Mouse (Mus musculus): Measurements from ENCODE around the gene Prdm9.

The Prdm9 gene

DNA sequence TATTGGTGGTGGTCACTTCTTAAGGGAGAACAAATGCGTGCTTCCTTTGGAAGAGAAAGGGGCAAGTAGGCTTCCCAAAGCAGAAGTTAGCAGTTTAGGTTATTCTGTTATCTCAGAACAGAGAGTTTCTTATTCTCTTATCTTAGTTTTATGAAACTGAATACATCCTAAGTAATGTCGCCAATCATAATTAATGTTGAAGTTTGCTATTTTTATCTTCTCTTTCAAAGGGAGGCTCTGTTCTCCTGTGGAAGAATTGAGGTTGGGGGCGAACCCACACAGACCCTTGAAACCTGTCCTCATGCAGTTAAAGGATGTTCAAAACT, 36.4 kb downstream of the Prdm9 start:
- DNase-seq (ENCODE audit: low spot score): no peak

DNA sequence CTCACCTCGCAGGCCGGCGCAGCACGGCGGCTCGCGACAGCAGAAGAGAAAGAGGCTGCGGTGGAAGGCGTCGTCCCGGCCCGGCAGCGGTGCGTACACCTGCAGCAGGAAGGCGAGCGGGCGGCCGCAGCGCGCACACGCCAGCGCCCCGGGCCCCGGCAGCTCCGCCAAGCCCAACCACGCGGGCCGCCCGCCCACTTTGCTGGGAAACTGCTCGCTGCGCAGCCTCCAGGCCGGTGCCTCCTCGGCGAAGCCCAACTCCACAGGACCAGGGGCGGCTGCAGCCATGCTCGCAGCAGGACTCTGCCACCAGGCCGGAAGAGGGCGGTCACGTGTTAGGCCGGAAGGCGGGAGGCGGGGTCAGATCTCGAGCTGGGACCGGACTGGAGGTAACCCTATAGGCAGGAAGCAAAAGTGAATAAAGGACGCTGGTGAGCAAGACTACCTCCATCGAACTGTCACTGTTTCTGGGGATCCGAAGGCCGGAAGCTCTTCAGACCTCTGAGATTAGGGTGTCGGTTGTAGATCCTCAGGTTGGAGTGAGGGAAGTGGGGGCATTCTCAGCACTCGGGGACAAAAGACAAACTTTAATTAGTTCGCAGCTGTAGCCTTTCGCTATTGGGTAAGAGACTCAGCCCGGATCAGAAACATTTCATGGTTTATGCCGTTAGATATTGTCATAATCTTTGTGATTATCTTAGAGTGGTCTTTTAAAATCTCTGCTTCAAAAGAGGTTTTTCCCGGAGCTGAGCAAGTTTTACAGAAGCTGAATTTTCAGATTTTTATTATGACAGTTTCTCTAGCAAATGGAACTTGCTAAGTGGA, 37.0 kb downstream of the Prdm9 start, which contains the start of gene Pdcd2:
Gene Pdcd2 (minus strand): TSS at position 316 of the 825 bp plus-strand sequence.
- DNase-seq (ENCODE audit: low spot score): peak; percentile 93

DNA sequence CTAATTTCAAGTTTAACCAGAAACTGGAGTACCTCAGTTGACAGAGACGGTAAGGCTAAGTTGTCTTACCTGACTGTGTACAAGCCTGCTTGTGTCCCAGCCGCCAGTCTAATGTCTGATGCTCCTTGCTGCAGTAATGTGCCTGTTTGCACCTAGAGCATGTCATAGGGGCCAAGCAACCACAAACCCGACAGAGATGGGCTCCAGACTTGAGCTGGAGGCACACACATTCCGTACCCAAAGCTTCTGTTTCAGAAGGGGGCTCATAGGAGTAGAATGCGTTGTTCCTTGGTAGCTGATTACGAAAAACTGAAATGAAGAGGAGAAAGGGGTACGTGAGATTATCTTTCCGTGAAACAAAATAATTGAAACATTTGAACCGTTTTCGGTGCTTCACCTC, 37.9 kb downstream of the Prdm9 start:
- DNase-seq (ENCODE audit: low spot score): no peak

DNA sequence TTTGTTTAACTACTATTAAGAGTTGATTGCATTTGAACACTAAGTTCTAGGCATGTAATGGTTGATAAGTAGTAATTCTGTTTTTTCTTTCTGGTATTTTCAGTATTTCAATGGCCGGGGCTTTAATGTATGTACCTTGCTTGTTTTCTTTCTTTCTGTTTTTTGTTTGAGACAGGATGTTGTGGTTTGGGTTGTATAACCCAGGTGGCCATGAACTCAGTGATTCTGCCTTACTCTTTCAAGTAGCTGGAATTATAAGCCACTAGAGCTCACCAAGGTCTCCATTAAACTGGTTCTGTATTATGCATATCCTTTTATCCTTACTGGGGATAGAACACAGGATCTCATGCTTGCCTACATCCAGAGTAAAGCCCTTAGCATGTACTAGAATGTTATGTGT, 45.4 kb downstream of the Prdm9 start:
- DNase-seq (ENCODE audit: low spot score): no peak

DNA sequence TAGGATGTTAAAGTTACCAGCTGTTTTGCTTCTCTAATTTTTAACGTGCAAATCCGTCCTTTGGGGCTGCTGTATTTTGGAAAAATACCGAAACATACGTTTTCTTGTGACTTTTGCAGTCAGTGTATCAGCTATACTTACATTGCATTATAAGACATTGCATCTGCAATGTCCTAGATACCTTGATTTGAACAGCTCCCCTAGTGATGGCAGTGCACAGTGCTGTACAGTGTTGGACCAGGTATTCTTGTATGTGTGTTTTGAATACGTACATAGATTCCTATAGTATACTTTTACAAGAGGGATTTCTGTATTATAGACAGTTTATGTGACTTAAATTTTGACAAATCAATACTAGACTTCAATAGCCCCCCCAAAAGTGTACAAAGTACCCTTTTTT, 46.0 kb downstream of the Prdm9 start:
- DNase-seq (ENCODE audit: low spot score): no peak

DNA sequence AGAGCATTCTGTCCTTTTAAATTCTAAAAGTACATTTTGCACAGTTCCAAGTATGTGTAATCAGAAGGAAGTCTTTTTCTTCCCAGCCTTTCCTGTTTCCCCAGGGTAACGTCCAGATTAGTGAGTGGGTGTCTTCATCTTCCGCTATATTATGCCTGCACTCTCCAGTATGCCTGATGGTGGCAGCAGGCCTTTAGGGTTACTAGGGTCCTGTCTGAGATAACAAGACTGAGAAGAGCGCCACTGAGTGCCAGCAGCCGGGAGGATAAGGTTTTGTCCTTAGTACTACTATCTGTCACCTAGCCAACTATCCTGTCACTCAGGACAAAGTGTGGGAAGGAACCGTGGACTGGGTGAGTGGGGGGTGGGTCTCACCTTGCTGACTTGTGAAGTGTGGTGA, 46.4 kb downstream of the Prdm9 start:
- DNase-seq (ENCODE audit: low spot score): no peak

DNA sequence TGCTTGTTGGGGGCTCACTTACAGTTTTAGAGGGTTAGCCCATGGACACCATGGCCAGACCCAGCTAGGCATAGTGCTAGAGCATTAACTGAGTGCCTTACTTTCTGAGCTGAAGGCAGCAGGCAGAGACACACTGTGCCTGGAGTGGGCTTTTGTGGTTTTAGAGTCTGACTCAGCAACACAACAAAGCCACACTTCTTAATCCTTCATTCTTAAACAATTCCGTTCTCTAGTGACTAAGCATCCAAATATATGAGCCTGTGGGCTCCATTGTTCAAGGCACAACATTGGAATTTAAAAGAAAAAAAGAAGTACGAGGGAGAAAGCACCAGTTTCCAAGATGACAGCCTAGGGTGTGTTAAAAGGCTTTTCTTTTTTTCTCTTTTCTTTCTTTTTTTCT, 53.5 kb downstream of the Prdm9 start:
- no peak for DNase-seq (ENCODE audit: low spot score)

DNA sequence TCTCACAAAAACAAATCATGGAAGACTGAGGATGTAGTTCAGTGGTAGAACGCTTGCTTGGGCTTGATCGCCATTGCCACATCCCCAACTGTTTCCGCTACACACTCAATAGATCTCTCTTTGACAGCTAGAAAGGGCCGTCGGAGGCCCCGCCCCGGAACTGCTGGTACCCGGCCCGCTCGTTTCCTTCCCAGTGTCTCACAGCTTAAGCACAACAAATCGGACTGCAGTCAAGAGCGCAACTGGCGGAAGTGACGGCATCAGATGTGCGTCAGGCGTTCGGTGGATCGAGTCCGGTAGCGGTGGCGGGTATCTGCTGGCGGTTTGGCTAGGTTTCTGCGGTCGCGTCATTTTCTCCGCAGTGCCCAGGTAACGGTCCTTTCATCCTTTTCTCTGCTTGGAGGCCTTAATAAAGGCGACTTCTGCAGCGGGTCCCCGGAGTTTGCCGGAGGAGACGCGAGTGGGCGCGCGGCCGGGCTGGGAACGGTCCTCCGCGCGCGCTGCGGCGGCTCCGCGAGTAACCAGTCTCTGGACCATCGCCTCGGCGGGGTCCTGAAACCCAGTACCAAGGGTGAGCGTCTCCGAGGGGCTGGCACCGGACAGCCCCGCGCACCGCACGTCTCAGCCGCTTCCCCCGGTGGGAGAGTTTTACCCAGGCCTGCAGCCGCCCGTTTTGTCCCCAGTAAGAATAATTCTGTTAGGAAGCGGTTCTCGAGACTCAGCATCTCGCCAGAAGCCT, 64.3 kb downstream of the Prdm9 start, which contains the start of the genes Psmb1 and Tbp:
Gene Psmb1 (minus strand): TSS at position 96 of the 739 bp plus-strand sequence.
Gene Tbp (plus strand): TSS at position 233 of the 739 bp plus-strand sequence.
- DNase-seq (ENCODE audit: low spot score): peak; percentile 93

DNA sequence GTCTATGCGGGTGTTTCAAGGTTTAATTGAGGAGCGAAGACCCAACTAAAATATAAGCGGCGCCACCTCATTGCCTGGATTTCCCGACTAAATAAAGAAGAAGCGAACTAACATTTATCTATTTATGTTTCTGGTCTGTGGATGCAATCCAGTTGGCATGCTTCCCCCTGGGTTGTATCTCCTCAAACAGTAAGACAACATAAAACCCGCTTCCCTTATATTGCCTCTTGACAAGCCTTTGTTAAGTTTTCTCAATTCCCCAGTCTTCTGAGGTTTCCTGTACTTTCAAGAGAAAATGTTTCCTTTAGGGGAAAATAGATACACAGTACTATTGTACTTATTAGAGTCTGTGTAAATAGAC, 65.4 kb downstream of the Prdm9 start:
- DNase-seq (ENCODE audit: low spot score): no peak

DNA sequence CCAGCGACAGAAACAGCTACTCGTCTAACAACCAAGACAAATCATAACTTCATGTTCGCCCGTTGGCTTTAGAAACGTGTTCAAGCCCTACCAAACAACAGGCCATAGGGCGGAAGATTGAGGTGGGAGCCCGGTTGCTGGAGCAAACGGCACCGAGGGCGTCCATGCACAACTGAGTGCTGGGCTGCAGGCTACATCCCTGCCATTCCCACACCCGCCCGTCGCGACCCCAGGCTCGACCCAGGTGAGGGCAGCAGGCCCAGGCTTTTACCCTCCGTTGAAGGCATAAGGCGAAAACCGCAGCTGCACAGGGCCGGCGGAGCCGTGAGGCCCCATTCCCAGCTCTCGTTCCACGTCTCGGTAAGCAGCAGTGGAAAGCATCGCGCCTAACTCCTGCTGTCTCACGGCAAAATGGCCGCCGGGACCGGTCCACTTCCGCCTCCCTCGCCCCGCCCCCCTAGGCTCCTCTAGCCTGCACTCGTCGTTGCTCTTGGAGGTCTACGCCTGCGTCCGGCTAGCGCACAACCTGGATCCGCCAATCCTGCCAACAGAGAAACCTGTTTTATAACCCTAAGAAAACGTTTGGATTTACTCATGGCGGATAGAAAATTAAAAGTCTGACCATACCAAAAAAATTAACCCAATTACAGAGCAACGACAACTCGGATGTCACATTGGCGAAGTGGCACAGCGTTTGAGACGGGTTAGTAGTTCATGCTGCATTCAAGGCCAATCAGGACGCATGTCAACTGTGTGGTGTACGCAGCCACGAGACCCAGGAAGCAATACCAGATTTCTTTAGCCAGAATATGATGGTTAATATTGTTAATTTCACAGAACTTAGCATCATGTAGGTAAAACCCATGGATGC, 66.0 kb downstream of the Prdm9 start:
- peak; percentile 86 for DNase-seq (ENCODE audit: low spot score)
